Mouse (Mus musculus) heart, adult 18-20 months (tissue): ENCODE data around the gene Kin. TPM values are rescaled to one million over a fixed set of nuclear protein-coding genes. Genes with fewer than 3 reads are reported as not detected.
A peak's percentile ranks its signal among the peaks of the same experiment; 100 is the strongest.

Experiments
- DNase-seq, 2 experiments: peaks; one replicate each; pipeline ENCODE4 v3.0.0; 2021 to 2022; ENCODE audit warnings: mixed read lengths in 1 of 2
- long read RNA-seq, 2 experiments: library from polyadenylated mRNA; stranded (forward); transcript quantifications; one replicate each; pipeline ENCODE4 v2.0.0; 2021
- total RNA-seq, 2 experiments: library from RNA; stranded (reverse); gene quantifications; 2 replicates each; pipeline ENCODE4 v1.2.3; 2021

Kin gene
- 1 to 10 TPM; 7.8 to 9.4 TPM for total RNA-seq
- long read RNA-seq, experiment 1, partial matches to known transcripts = 0 of 3 reads
- long read RNA-seq, experiment 1, other reads (novel, unspliced or antisense) = 0 of 3 reads
- long read RNA-seq, experiment 2, partial matches to known transcripts = 0 of 3 reads
- long read RNA-seq, experiment 2, other reads (novel, unspliced or antisense) = 2 of 3 reads

DNA sequence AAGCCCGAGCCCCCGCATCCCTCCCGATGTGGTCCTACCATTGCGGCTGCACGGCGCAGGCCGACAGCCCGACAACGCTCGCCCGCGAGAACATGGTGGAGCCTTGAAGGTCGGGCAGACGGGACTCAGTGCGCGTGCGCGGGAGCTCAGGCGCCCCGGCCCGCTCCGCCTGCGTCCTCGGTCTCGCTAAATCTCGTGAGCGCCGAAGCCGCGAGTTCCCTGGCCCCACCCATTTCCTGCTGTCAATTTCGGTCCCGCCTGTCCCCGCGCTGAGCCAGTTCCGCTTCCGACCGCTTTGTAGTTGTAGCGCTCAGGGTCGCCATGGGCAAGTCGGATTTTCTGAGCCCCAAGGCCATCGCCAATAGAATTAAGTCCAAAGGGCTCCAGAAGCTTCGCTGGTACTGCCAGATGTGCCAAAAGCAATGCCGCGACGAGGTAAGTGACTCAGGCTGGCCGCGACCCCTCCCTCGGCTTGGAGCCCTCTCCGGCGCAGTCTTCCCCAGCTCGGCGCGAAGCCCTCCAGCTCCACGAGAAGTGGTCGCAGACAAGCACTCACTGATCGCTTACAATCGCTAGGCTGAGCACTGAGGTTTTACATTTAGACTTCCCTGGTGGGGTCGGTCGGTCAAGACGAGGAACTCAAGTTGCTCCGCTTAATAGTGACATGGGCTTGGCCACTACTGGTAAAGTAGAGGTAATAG is at the start of gene Kin, which contains the start of gene Atp5c1:
Kin (plus strand) TSS at position 284 of the 701 bp plus-strand sequence.
Atp5c1 (minus strand) TSS at position 201 of the 701 bp plus-strand sequence.
- DNase-seq = peak; percentile 97 to 98

DNA sequence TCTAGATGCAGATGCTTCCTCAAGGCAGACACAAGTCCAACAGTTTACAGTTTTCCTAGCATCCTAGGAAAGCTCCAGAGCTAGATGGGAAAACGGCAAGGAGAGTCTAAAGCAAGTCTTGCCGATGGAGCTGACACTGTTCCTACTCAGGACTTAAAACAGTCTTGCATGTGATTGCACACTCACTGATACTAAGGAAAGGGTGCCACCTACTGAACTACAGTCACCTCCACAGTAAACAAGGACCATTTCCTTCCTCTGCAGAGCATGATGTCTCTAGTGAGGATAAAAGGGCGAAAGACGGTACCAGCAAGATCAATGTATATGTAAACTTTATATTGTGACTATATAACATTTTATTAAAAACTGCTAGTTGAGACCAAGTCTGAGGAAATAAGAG is 46.7 kb upstream of the Kin start:
- no peak for DNase-seq

- DNase-seq = no peak
These were observed 45.4 kb upstream of the Kin start for GRCm38 (mm10) chr2:10034976-10035375.

- peak; percentile 18 to 49 for DNase-seq
These were observed 32.5 kb upstream of the Kin start for GRCm38 (mm10) chr2:10047758-10048436.

- peak; percentile 95 to 96 for DNase-seq
These were observed 31.9 kb upstream of the Kin start, which contains the start of gene Taf3 for GRCm38 (mm10) chr2:10048461-10048860. Gene Taf3, minus strand, starts transcription at chr2:10048596.

DNA sequence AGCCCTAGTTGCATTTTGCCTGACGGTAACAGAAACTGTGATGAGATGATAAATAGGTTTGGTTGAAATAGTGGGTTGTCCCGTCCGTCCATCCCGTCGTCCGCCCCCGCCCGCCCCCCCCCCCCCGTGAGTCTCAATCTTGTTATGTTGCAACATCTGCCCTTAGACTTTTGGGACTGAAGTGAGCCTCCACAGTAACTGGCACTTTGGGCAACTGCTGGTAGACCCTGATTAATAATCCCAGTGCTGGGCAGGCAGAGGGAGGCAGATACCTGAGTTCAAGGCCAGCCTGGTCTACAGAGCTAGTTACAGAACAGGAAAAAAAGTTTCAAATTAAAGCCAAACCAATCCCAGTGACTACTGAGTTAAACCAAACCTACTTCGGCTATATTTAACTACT is 30.9 kb upstream of the Kin start:
- DNase-seq = no peak

- no peak for DNase-seq
These were observed 29.5 kb upstream of the Kin start for GRCm38 (mm10) chr2:10050878-10051277.

DNA sequence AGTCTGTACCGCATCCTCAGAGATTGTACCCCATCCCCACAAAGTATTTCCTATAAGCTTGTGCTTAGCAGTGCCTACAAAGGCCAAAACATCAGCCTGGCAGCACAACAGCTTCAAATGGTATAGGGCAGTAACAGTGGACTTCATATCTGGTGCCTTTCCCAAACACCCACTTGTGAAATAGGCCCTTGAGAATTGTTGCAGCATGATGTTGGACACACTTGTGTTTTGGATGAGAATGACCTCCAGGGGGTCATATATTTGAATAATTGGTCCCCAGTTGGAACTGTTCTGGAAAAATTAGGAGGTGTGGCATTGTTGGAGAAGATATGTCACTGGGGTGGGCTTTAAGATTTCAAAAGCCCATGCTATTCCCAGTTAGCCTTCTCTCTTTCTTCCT is 28.4 kb upstream of the Kin start:
- DNase-seq = no peak

- no peak for DNase-seq
These were observed 21.6 kb upstream of the Kin start for GRCm38 (mm10) chr2:10058836-10059235.

- no peak for DNase-seq
These were observed 8.6 kb upstream of the Kin start for GRCm38 (mm10) chr2:10071751-10072150.

- no peak for DNase-seq
These were observed 5.9 kb upstream of the Kin start for GRCm38 (mm10) chr2:10074470-10074869.

GRCm38 (mm10) chr2:10076675-10077074 is 3.7 kb upstream of the Kin start:
- DNase-seq = no peak

- no peak for DNase-seq
These were observed 566 bp upstream of the Kin start for GRCm38 (mm10) chr2:10079745-10080309.

- DNase-seq = no peak
These were observed 1.2 kb downstream of the Kin start for GRCm38 (mm10) chr2:10081453-10082080.

- no peak for DNase-seq
These were observed 2.3 kb downstream of the Kin start for GRCm38 (mm10) chr2:10082737-10083136.

DNA sequence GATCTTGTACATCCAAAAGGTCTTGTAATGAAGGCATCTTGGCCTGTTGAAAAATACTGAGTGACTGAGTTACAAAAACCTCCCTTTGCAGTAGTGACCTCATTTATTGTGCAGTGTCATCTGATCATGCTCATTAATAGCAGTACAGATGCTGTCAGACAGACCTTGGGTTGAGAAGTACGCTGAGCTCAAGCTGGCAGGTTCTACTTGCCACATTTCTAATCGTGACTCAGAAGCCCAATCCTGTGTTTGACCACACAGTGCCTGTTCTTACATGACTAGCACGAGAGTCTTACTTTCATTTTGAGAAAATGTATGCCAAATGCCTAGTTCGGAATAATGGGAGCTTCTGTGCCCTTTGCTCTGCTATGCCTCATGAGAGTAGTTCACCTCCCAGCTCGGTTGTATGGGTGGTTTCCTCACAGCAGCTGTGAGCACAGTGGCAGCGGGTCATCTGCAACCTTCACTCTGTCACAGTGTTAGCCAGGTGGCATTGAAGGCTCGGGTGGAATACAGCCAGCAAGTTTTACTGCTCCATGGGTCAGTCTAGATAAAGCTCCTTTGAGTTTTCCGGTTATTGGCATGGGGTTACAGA is 7.0 kb downstream of the Kin start:
- DNase-seq = no peak

GRCm38 (mm10) chr2:10094327-10095100 is 14.1 kb downstream of the Kin start:
- no peak for DNase-seq

DNA sequence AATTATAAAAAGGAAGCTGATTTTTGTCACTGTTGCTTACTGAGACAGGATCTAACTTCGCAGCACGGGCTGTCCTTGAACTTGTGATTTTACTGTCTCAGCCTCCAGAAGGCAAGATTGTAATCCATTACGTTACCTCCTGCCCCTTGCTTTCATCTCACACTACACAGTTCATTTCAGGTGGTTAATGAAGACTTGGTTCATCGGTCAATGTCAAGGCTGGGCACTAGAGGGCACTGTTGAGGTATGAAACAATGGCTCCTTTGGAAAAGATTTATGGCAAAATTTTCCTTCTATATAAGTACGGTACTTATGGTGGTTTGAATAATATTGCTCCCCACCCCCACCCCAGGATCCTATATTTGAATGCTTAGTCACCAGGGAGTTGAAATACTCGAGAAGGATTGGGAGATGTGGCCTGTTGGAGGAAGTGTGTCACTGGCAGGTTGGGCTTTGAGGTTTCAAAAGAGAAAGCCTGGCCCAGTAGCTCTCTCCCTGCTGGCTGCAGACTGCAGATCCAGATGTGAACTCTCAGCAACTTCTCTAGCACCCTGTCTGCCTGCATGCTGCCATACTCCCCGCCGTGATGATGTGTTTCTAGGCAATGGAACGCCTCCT is 18.3 kb downstream of the Kin start:
- DNase-seq = peak in 1 of 2 experiments; percentile 70

DNA sequence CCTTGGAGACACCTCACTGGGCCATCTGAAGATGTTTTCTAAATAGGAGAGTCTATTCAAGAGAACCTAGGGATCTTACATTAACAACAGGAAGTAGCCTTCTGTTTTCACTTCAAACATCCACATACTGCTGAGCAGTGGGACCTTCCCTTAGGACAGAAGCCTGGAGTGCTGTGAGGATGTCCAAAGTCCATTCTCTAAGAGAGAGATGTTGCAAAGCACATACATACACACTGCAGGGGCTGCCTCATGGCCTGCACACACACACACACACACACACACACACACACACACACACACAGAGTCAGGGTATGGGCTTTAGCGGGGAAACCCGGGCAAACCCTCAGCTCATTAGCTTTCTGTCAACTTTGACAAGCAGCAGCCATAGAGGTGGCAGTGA is 20.1 kb downstream of the Kin start:
- DNase-seq = no peak

- DNase-seq = peak; percentile 24 to 63
These were observed 20.8 kb downstream of the Kin start for GRCm38 (mm10) chr2:10101180-10101579.
